Mouse (Mus musculus) bone marrow, adult 2 months (tissue): ENCODE measurements around the gene Slitrk1. TPM values are rescaled to one million over a fixed set of nuclear protein-coding genes. Genes with fewer than 3 reads are reported as not detected.

Experiments used
- H3K27ac ChIP-seq: fragments of 200-500 bp; 2 replicates; pipeline ENCODE4 v1.5.1; 2012; ENCODE audit warnings: low read depth, mild to moderate bottlenecking, control low read depth, inconsistent platforms, low read length; ENCODE audit not compliant: control insufficient read depth, poor library complexity, insufficient read depth
- H3K4me1 ChIP-seq: fragments of 200-500 bp; 2 replicates; pipeline ENCODE4 v1.6.1; 2011; ENCODE audit warnings: low read length; ENCODE audit not compliant: control insufficient read depth, insufficient read depth
- H3K4me3 ChIP-seq: fragments of 200-500 bp; replicated peaks from 2 replicates; pipeline ENCODE3; 2011; ENCODE audit warnings: mild to moderate bottlenecking, low read depth, low read length, control low read depth; ENCODE audit not compliant: control insufficient read depth
- CTCF ChIP-seq: fragments of 200-500 bp; IDR thresholded peaks from 2 replicates; pipeline ENCODE4 v1.5.1; 2011; ENCODE audit warnings: low read length, control low read depth; ENCODE audit not compliant: control insufficient read depth, insufficient read depth
- POLR2A ChIP-seq: fragments of 200-500 bp; IDR thresholded peaks from 2 replicates; pipeline ENCODE4 v1.6.1; 2011; ENCODE audit warnings: low read depth, mild to moderate bottlenecking, control low read depth, low read length, borderline replicate concordance; ENCODE audit not compliant: control insufficient read depth
- WGBS: fragments of 180-500 bp; shearing (Covaris S2); methylation state at CpG from one replicate; pipeline ENCODE4 v1.1.7; 2018; 5-methylcytosine and 5-hydroxymethylcytosine counted together
- polyA plus RNA-seq: library from polyadenylated mRNA; stranded (reverse); fragments of >200 nt; gene quantifications from 2 replicates; pipeline ENCODE4 v1.2.4, GENCODE M21; 2011; ENCODE audit warnings: low replicate concordance; ENCODE audit not compliant: missing spikeins, insufficient read depth, insufficient read length

Gene Slitrk1
- polyA plus RNA-seq, 1 experiment = not detected

GRCm38 (mm10) chr14:108898601-108899000, 15.4 kb downstream of the Slitrk1 start:
- H3K27ac ChIP-seq = no peak overlapping the region
- TF ChIP-seq CTCF = no peak
- no peak for TF ChIP-seq POLR2A
- no peaks in the 10 kb centered on the region for H3K4me1 ChIP-seq
- no peak overlapping the region for H3K4me3 ChIP-seq
- 67% methylated on average over 7 of the region's 7 CpGs for WGBS

GRCm38 (mm10) chr14:108895456-108895855, 18.5 kb downstream of the Slitrk1 start:
- no peak for TF ChIP-seq CTCF
- TF ChIP-seq POLR2A = no peak
- no peak overlapping the region for H3K4me3 ChIP-seq
- WGBS = 37% methylated on average over 2 of the region's 2 CpGs

GRCm38 (mm10) chr14:108867816-108868215, 46.1 kb downstream of the Slitrk1 start:
- Histone ChIP-seq H3K4me1 (no peaks in the 10 kb centered on the region), H3K27ac (no peak overlapping the region), H3K4me3 (no peak overlapping the region)
- TF ChIP-seq POLR2A = no peak
- TF ChIP-seq CTCF = no peak

More at GRCm38 (mm10) chr14:108895456-108895855, 18.5 kb downstream of the Slitrk1 start:
- H3K27ac ChIP-seq = no peak overlapping the region
- H3K4me1 ChIP-seq = no peaks in the 10 kb centered on the region

GRCm38 (mm10) chr14:108864631-108865030, 49.3 kb downstream of the Slitrk1 start:
- no peak overlapping the region for H3K27ac ChIP-seq
- TF ChIP-seq POLR2A = no peak
- TF ChIP-seq CTCF = no peak
- H3K4me3 ChIP-seq = no peak overlapping the region
- no peaks in the 10 kb centered on the region for H3K4me1 ChIP-seq

GRCm38 (mm10) chr14:108859310-108859709, 54.6 kb downstream of the Slitrk1 start:
- 76% methylated on average over 1 of the region's 1 CpGs for WGBS
- no peak overlapping the region for H3K27ac ChIP-seq
- TF ChIP-seq POLR2A (no peak), CTCF (no peak)
- no peaks in the 10 kb centered on the region for H3K4me1 ChIP-seq
- no peak overlapping the region for H3K4me3 ChIP-seq
